Mouse (Mus musculus): ENCODE data around the gene Pbxip1. TPM values are rescaled to one million over a fixed set of nuclear protein-coding genes. Genes with fewer than 3 reads are reported as not detected.

Gene Pbxip1
- polyA plus RNA-seq, 1 experiment from 2014 or later = 8.3 TPM

GRCm38 (mm10) chr3:89458372-89458964, 22.0 kb downstream of the Pbxip1 start:
- peak overlapping the region; percentile 68 for H3K4me2 ChIP-seq (ENCODE audit: low read length)
- 44% methylated on average over 13 of the region's 13 CpGs for WGBS
- H3K9me3 ChIP-seq (replicated peaks; ENCODE audit: control insufficient read depth, low read length) = no peaks in the 10 kb centered on the region
- no peak overlapping the region for H3K27ac ChIP-seq (ENCODE audit: low read depth, low read length)
- DNase-seq (ENCODE audit: low spot score) (no peak), ATAC-seq (peak; percentile 54)
- peaks cover 5% of the 10 kb centered on the region; the same call in 1 of the 2 replicates for H3K4me1 ChIP-seq (ENCODE audit: control insufficient read depth, insufficient read depth, low read length)
- peak overlapping the region; percentile 60 for H3K4me3 ChIP-seq (ENCODE audit: low read depth, low read length)
- H3K27me3 ChIP-seq (replicated peaks; ENCODE audit: control insufficient read depth, insufficient read depth, low read length) = no peaks in the 10 kb centered on the region
- H3K9ac ChIP-seq (ENCODE audit: low read length) = peak overlapping the region; percentile 86; the same call in 1 of the 2 replicates
- H3K36me3 ChIP-seq (ENCODE audit: control insufficient read depth, insufficient read depth, low read length) = 0 out of 2 replicates have a peak, but pooled peaks cover 4% of the 10 kb centered on the region

GRCm38 (mm10) chr3:89458965-89459807, 22.7 kb downstream of the Pbxip1 start:
- peak; percentile 90 for ATAC-seq
- H3K36me3 ChIP-seq (ENCODE audit: control insufficient read depth, insufficient read depth, low read length) = 0 out of 2 replicates have a peak, but pooled peaks cover 4% of the 10 kb centered on the region
- peak overlapping the region; percentile 85 for H3K27ac ChIP-seq (ENCODE audit: low read depth, low read length)
- peak; percentile 94 for DNase-seq (ENCODE audit: low spot score)
- under 1% methylated on average over 33 of the region's 36 CpGs for WGBS
- H3K4me3 ChIP-seq (ENCODE audit: low read depth, low read length) = peak overlapping the region; percentile 60
- peak overlapping the region; percentile 86 for H3K9ac ChIP-seq (ENCODE audit: low read length)
- peak overlapping the region; percentile 68 for H3K4me2 ChIP-seq (ENCODE audit: low read length)
- no peaks in the 10 kb centered on the region for H3K9me3 ChIP-seq (replicated peaks; ENCODE audit: control insufficient read depth, low read length)
- no peaks in the 10 kb centered on the region for H3K27me3 ChIP-seq (replicated peaks; ENCODE audit: control insufficient read depth, insufficient read depth, low read length)
- H3K4me1 ChIP-seq (ENCODE audit: control insufficient read depth, insufficient read depth, low read length) = peaks cover 5% of the 10 kb centered on the region; the same call in 1 of the 2 replicates

- Histone ChIP-seq H3K4me3 (ENCODE audit: low read depth, low read length) (no peak overlapping the region), H3K27me3 (replicated peaks; ENCODE audit: control insufficient read depth, insufficient read depth, low read length) (no peaks in the 10 kb centered on the region), H3K27ac (ENCODE audit: low read depth, low read length) (no peak overlapping the region), H3K4me1 (ENCODE audit: control insufficient read depth, insufficient read depth, low read length) (no peaks in the 10 kb centered on the region), H3K36me3 (ENCODE audit: control insufficient read depth, insufficient read depth, low read length) (peaks cover 14% of the 10 kb centered on the region), H3K4me2 (ENCODE audit: low read length) (no peak overlapping the region), H3K9ac (ENCODE audit: low read length) (no peak overlapping the region), H3K9me3 (replicated peaks; ENCODE audit: control insufficient read depth, low read length) (no peaks in the 10 kb centered on the region)
- ATAC-seq = no peak
- no peak for DNase-seq (ENCODE audit: low spot score)
- 54% methylated on average over 4 of the region's 4 CpGs for WGBS
Observed at GRCm38 (mm10) chr3:89468268-89468667, 31.8 kb downstream of the Pbxip1 start.

GRCm38 (mm10) chr3:89472280-89472679, 35.8 kb downstream of the Pbxip1 start:
- H3K36me3 ChIP-seq (ENCODE audit: control insufficient read depth, insufficient read depth, low read length) = peaks cover 11% of the 10 kb centered on the region
- DNase-seq (ENCODE audit: low spot score) = no peak
- H3K9ac ChIP-seq (ENCODE audit: low read length) = no peak overlapping the region
- no peaks in the 10 kb centered on the region for H3K27me3 ChIP-seq (replicated peaks; ENCODE audit: control insufficient read depth, insufficient read depth, low read length)
- H3K27ac ChIP-seq (ENCODE audit: low read depth, low read length) = no peak overlapping the region
- no peak for ATAC-seq
- no peak overlapping the region for H3K4me2 ChIP-seq (ENCODE audit: low read length)
- no peaks in the 10 kb centered on the region for H3K4me1 ChIP-seq (ENCODE audit: control insufficient read depth, insufficient read depth, low read length)
- no peak overlapping the region for H3K4me3 ChIP-seq (ENCODE audit: low read depth, low read length)
- 83% methylated on average over 7 of the region's 7 CpGs for WGBS
- H3K9me3 ChIP-seq (replicated peaks; ENCODE audit: control insufficient read depth, low read length) = no peaks in the 10 kb centered on the region

GRCm38 (mm10) chr3:89473838-89474237, 37.3 kb downstream of the Pbxip1 start:
- ATAC-seq = no peak
- no peak overlapping the region for H3K27ac ChIP-seq (ENCODE audit: low read depth, low read length)
- H3K9ac ChIP-seq (ENCODE audit: low read length) = no peak overlapping the region

GRCm38 (mm10) chr3:89479055-89479454, 42.5 kb downstream of the Pbxip1 start:
- Histone ChIP-seq H3K27me3 (replicated peaks; ENCODE audit: control insufficient read depth, insufficient read depth, low read length) (no peaks in the 10 kb centered on the region), H3K4me3 (ENCODE audit: low read depth, low read length) (no peak overlapping the region), H3K27ac (ENCODE audit: low read depth, low read length) (no peak overlapping the region), H3K36me3 (ENCODE audit: control insufficient read depth, insufficient read depth, low read length) (no peaks in the 10 kb centered on the region), H3K9me3 (replicated peaks; ENCODE audit: control insufficient read depth, low read length) (no peaks in the 10 kb centered on the region), H3K4me2 (ENCODE audit: low read length) (no peak overlapping the region), H3K4me1 (ENCODE audit: control insufficient read depth, insufficient read depth, low read length) (no peaks in the 10 kb centered on the region), H3K9ac (ENCODE audit: low read length) (no peak overlapping the region)
- WGBS = 80% methylated on average over 6 of the region's 6 CpGs
- no peak for DNase-seq (ENCODE audit: low spot score)
- no peak for ATAC-seq

More at GRCm38 (mm10) chr3:89473838-89474237, 37.3 kb downstream of the Pbxip1 start:
- H3K9me3 ChIP-seq (replicated peaks; ENCODE audit: control insufficient read depth, low read length) = no peaks in the 10 kb centered on the region
- H3K4me3 ChIP-seq (ENCODE audit: low read depth, low read length) = no peak overlapping the region
- DNase-seq (ENCODE audit: low spot score) = no peak
- no peaks in the 10 kb centered on the region; the same call in 1 of the 2 replicates for H3K36me3 ChIP-seq (ENCODE audit: control insufficient read depth, insufficient read depth, low read length)
- no peak overlapping the region for H3K4me2 ChIP-seq (ENCODE audit: low read length)
- H3K4me1 ChIP-seq (ENCODE audit: control insufficient read depth, insufficient read depth, low read length) = no peaks in the 10 kb centered on the region
- WGBS = 82% methylated on average over 6 of the region's 6 CpGs
- H3K27me3 ChIP-seq (replicated peaks; ENCODE audit: control insufficient read depth, insufficient read depth, low read length) = no peaks in the 10 kb centered on the region

- ATAC-seq = no peak
- Histone ChIP-seq H3K27ac (ENCODE audit: low read depth, low read length) (no peak overlapping the region), H3K4me1 (ENCODE audit: control insufficient read depth, insufficient read depth, low read length) (no peaks in the 10 kb centered on the region), H3K9ac (ENCODE audit: low read length) (no peak overlapping the region), H3K9me3 (replicated peaks; ENCODE audit: control insufficient read depth, low read length) (no peaks in the 10 kb centered on the region), H3K4me2 (ENCODE audit: low read length) (no peak overlapping the region), H3K27me3 (replicated peaks; ENCODE audit: control insufficient read depth, insufficient read depth, low read length) (no peaks in the 10 kb centered on the region), H3K4me3 (ENCODE audit: low read depth, low read length) (no peak overlapping the region), H3K36me3 (ENCODE audit: control insufficient read depth, insufficient read depth, low read length) (no peaks in the 10 kb centered on the region)
- 37% methylated on average over 2 of the region's 2 CpGs for WGBS
- DNase-seq (ENCODE audit: low spot score) = no peak
Observed at GRCm38 (mm10) chr3:89481488-89481887, 45.0 kb downstream of the Pbxip1 start.

GRCm38 (mm10) chr3:89482249-89482648, 45.7 kb downstream of the Pbxip1 start:
- DNase-seq (ENCODE audit: low spot score) (no peak), ATAC-seq (no peak)
- H3K36me3 ChIP-seq (ENCODE audit: control insufficient read depth, insufficient read depth, low read length) = no peaks in the 10 kb centered on the region
- no peak overlapping the region for H3K9ac ChIP-seq (ENCODE audit: low read length)
- H3K9me3 ChIP-seq (replicated peaks; ENCODE audit: control insufficient read depth, low read length) = no peaks in the 10 kb centered on the region
- H3K4me1 ChIP-seq (ENCODE audit: control insufficient read depth, insufficient read depth, low read length) = no peaks in the 10 kb centered on the region
- WGBS = 89% methylated on average over 5 of the region's 5 CpGs
- H3K27me3 ChIP-seq (replicated peaks; ENCODE audit: control insufficient read depth, insufficient read depth, low read length) = no peaks in the 10 kb centered on the region
- H3K4me3 ChIP-seq (ENCODE audit: low read depth, low read length) = no peak overlapping the region
- no peak overlapping the region for H3K4me2 ChIP-seq (ENCODE audit: low read length)
- no peak overlapping the region for H3K27ac ChIP-seq (ENCODE audit: low read depth, low read length)
